Mouse (Mus musculus) liver, adult 2 months (tissue): ENCODE results near the gene Kctd7.

Experiments used
- CTCF ChIP-seq: fragments of 200-500 bp; IDR thresholded peaks from 2 replicates; pipeline ENCODE4 v1.5.1; 2011; ENCODE audit warnings: low read depth, low read length, control low read depth
- POLR2A ChIP-seq: fragments of 200-500 bp; IDR thresholded peaks from 2 replicates; pipeline ENCODE4 v1.6.1; 2011; ENCODE audit warnings: low read length, control low read depth; ENCODE audit not compliant: insufficient read depth; ENCODE audit errors: extremely low read depth

DNA sequence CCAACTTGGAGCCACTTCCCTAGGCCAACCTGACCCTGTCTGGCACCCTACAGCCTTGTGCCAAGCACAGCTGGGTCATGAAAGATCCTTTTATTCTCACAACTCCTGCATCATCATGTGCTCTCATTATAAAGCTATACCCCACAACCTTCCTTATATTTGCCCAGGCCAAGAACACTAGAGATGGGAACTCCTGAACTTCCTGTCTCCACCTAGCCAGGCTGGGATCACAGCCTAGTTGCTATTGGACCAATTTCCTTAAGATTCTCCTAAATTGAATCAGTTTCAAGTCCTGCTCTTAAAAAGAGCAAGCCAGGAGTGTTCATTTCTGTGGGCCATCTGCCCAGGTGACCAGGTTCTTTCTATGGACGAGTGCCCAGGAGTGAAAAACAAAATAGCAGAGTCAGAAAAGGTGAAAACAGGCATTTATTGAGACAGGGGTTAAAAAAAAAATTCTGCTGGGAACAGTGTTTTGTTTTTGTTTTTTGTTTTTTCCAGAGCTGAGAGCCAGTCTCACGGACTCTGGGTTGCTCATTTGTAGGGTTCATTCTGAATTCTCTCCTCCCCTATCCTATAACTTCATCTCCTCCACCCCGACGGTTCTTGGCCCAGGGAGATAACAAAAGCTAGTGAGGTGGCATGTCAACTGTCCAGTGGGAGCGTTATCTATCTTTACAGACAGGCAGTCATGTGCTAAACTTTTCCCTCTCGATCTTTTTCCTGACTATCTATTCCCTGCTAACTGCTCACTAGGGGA is 26.2 kb downstream of the Kctd7 start:
- TF ChIP-seq CTCF (no peak), POLR2A (no peak)
